Mouse (Mus musculus) MEL (cell line): ENCODE measurements around the gene Pdk2. TPM values are rescaled to one million over a fixed set of nuclear protein-coding genes. Genes with fewer than 3 reads are reported as not detected.

Source experiments
- DNase-seq: peaks from one replicate; pipeline ENCODE4 v3.0.0; 2011; ENCODE audit warnings: low read depth, low spot score
- H3K27ac ChIP-seq: 2 replicates; pipeline ENCODE4 v1.5.1; 2012; ENCODE audit warnings: low read depth, mild to moderate bottlenecking, control low read depth, low read length, moderate library complexity; ENCODE audit not compliant: control insufficient read depth
- H3K27me3 ChIP-seq, 2 experiments: fragments of 150-350 bp in 1 of 2; sonication (generic) in 1 of 2; 2 replicates each; pipeline ENCODE4 v1.6.1; 2012; ENCODE audit warnings: low read length in 2 of 2, mild to moderate bottlenecking in 2 of 2, improper control_type of control experiment in 1 of 2, moderate library complexity in 1 of 2; ENCODE audit not compliant: insufficient read depth in 2 of 2, control insufficient read depth in 1 of 2
- H3K36me3 ChIP-seq, 2 experiments: 2 replicates each; pipeline ENCODE4 v1.6.1; 2012 to 2014; ENCODE audit warnings: low read length in 2 of 2, improper control_type of control experiment in 1 of 2, inconsistent platforms in 1 of 2, mild to moderate bottlenecking in 1 of 2; ENCODE audit not compliant: insufficient read depth in 2 of 2, control insufficient read depth in 1 of 2
- H3K4me1 ChIP-seq, 2 experiments: fragments of 150-350 bp in 1 of 2; sonication (generic) in 1 of 2; 2 replicates each; pipeline ENCODE4 v1.6.1; 2012; ENCODE audit warnings: low read length in 2 of 2, improper control_type of control experiment in 1 of 2, mild to moderate bottlenecking in 1 of 2; ENCODE audit not compliant: insufficient read depth in 2 of 2, control insufficient read depth in 1 of 2
- H3K4me3 ChIP-seq, 2 experiments: fragments of 150-350 bp in 1 of 2; sonication (generic) in 1 of 2; 2 replicates each; pipeline ENCODE4 v1.5.1; 2012; ENCODE audit warnings: low read depth in 2 of 2, low read length in 2 of 2, mild to moderate bottlenecking in 2 of 2, moderate library complexity in 2 of 2, control low read depth in 1 of 2, improper control_type of control experiment in 1 of 2; ENCODE audit not compliant: control insufficient read depth in 1 of 2, insufficient read depth in 1 of 2
- H3K79me2 ChIP-seq: 2 replicates; pipeline ENCODE4 v1.6.1; 2012; ENCODE audit warnings: mild to moderate bottlenecking, low read length, moderate library complexity; ENCODE audit not compliant: control insufficient read depth, poor library complexity, insufficient read depth
- H3K9ac ChIP-seq: 2 replicates; pipeline ENCODE4 v1.6.1; 2012; ENCODE audit warnings: low read depth, mild to moderate bottlenecking, control low read depth, low read length, moderate library complexity; ENCODE audit not compliant: control insufficient read depth, poor library complexity, severe bottlenecking
- H3K9me3 ChIP-seq: fragments of 150-350 bp; sonication (generic); replicated peaks from 2 replicates; pipeline ENCODE4 v1.6.1; 2012; ENCODE audit warnings: mild to moderate bottlenecking, low read length, improper control_type of control experiment, moderate library complexity; ENCODE audit not compliant: insufficient read depth
- BHLHE40 ChIP-seq: IDR thresholded peaks from 2 replicates; pipeline ENCODE4 v1.6.1; 2012; ENCODE audit warnings: low read depth, mild to moderate bottlenecking, inconsistent platforms, low read length, improper control_type of control experiment, borderline replicate concordance
- CHD1 ChIP-seq: IDR thresholded peaks from 2 replicates; pipeline ENCODE4 v1.6.1; 2012; ENCODE audit warnings: low read depth, mild to moderate bottlenecking, inconsistent platforms, low read length, improper control_type of control experiment
- CHD2 ChIP-seq: IDR thresholded peaks from 2 replicates; pipeline ENCODE4 v1.6.1; 2011; ENCODE audit warnings: low read length, improper control_type of control experiment
- CTCF ChIP-seq, 3 experiments: IDR thresholded peaks in 2 of 3; conservative IDR thresholded peaks in 1 of 3; 2 replicates each; pipeline ENCODE4 v1.5.1; 2011 to 2012; ENCODE audit warnings: low read length in 3 of 3, low read depth in 2 of 3, mild to moderate bottlenecking in 2 of 3, improper control_type of control experiment in 1 of 3, inconsistent platforms in 1 of 3, mixed read lengths in 1 of 3, moderate library complexity in 1 of 3; ENCODE audit not compliant: control insufficient read depth in 1 of 3, insufficient read depth in 1 of 3, poor library complexity in 1 of 3, severe bottlenecking in 1 of 3
- ELF1 ChIP-seq: IDR thresholded peaks from 2 replicates; pipeline ENCODE4 v1.6.1; 2014; ENCODE audit warnings: low read depth, mild to moderate bottlenecking, inconsistent platforms, low read length, improper control_type of control experiment, moderate library complexity
- EP300 ChIP-seq, 2 experiments: IDR thresholded peaks; 2 replicates each; pipeline ENCODE4 v1.6.1; 2011; ENCODE audit warnings: improper control_type of control experiment in 2 of 2, low read length in 2 of 2, low read depth in 1 of 2, mild to moderate bottlenecking in 1 of 2
- ETS1 ChIP-seq: IDR thresholded peaks from 2 replicates; pipeline ENCODE4 v1.6.1; 2012; ENCODE audit warnings: low read depth, mild to moderate bottlenecking, inconsistent platforms, low read length, improper control_type of control experiment, moderate library complexity
- GATA1 ChIP-seq: IDR thresholded peaks from 2 replicates; pipeline ENCODE4 v1.6.1; 2011; ENCODE audit warnings: low read depth, low read length, improper control_type of control experiment
- HCFC1 ChIP-seq: IDR thresholded peaks from 2 replicates; pipeline ENCODE4 v1.6.1; 2012; ENCODE audit warnings: low read depth, mild to moderate bottlenecking, inconsistent platforms, low read length, improper control_type of control experiment, moderate library complexity
- JUND ChIP-seq: IDR thresholded peaks from 2 replicates; pipeline ENCODE4 v1.6.1; 2011; ENCODE audit warnings: low read depth, mild to moderate bottlenecking, improper control_type of control experiment, low read length
- KAT2A ChIP-seq: conservative IDR thresholded peaks from 2 replicates; pipeline ENCODE4 v1.6.1; 2012; ENCODE audit warnings: low read depth, low read length, improper control_type of control experiment, inconsistent platforms
- MAFK ChIP-seq: IDR thresholded peaks from 2 replicates; pipeline ENCODE4 v1.6.1; 2011; ENCODE audit warnings: low read depth, mild to moderate bottlenecking, low read length, improper control_type of control experiment, borderline replicate concordance
- MAX ChIP-seq: IDR thresholded peaks from 2 replicates; pipeline ENCODE4 v1.6.1; 2011; ENCODE audit warnings: low read length, improper control_type of control experiment
- MAZ ChIP-seq: IDR thresholded peaks from 2 replicates; pipeline ENCODE4 v1.6.1; 2012; ENCODE audit warnings: low read depth, mild to moderate bottlenecking, inconsistent platforms, low read length, improper control_type of control experiment
- MXI1 ChIP-seq: IDR thresholded peaks from 2 replicates; pipeline ENCODE4 v1.6.1; 2011; ENCODE audit warnings: mild to moderate bottlenecking, low read depth, low read length, improper control_type of control experiment
- MYB ChIP-seq: IDR thresholded peaks from 2 replicates; pipeline ENCODE4 v1.6.1; 2011; ENCODE audit warnings: mild to moderate bottlenecking, low read depth, low read length, improper control_type of control experiment
- MYC ChIP-seq: IDR thresholded peaks from 2 replicates; pipeline ENCODE4 v1.6.1; 2011; ENCODE audit warnings: low read depth, mild to moderate bottlenecking, low read length, improper control_type of control experiment, moderate library complexity
- NELFE ChIP-seq: IDR thresholded peaks from 2 replicates; pipeline ENCODE4 v1.6.1; 2011; ENCODE audit warnings: low read depth, low read length, improper control_type of control experiment
- NRF1 ChIP-seq: IDR thresholded peaks from 2 replicates; pipeline ENCODE4 v1.6.1; 2014; ENCODE audit warnings: low read depth, mild to moderate bottlenecking, inconsistent platforms, low read length, improper control_type of control experiment, moderate library complexity; ENCODE audit not compliant: poor library complexity, insufficient read depth, severe bottlenecking
- POLR2A ChIP-seq, 2 experiments: IDR thresholded peaks; 2 replicates each; pipeline ENCODE4 v1.6.1; 2011 to 2012; ENCODE audit warnings: low read length in 2 of 2, mild to moderate bottlenecking in 2 of 2, control low read depth in 1 of 2, improper control_type of control experiment in 1 of 2, low read depth in 1 of 2, moderate library complexity in 1 of 2; ENCODE audit not compliant: control insufficient read depth in 1 of 2, insufficient read depth in 1 of 2, poor library complexity in 1 of 2
- POLR2AphosphoS2 ChIP-seq: IDR thresholded peaks from 2 replicates; pipeline ENCODE4 v1.6.1; 2011; ENCODE audit warnings: low read length, improper control_type of control experiment
- RCOR1 ChIP-seq: IDR thresholded peaks from 2 replicates; pipeline ENCODE4 v1.6.1; 2012; ENCODE audit warnings: low read depth, mild to moderate bottlenecking, inconsistent platforms, low read length, improper control_type of control experiment
- SIN3A ChIP-seq: IDR thresholded peaks from 2 replicates; pipeline ENCODE4 v1.6.1; 2012; ENCODE audit warnings: low read length, improper control_type of control experiment, inconsistent platforms
- SMC3 ChIP-seq: IDR thresholded peaks from 2 replicates; pipeline ENCODE4 v1.6.1; 2011; ENCODE audit warnings: low read depth, low read length, improper control_type of control experiment
- TBP ChIP-seq: IDR thresholded peaks from 2 replicates; pipeline ENCODE4 v1.8.0; 2011; ENCODE audit warnings: low read depth, low read length, improper control_type of control experiment
- TCF12 ChIP-seq: IDR thresholded peaks from 2 replicates; pipeline ENCODE4 v1.6.1; 2014; ENCODE audit warnings: low read depth, mild to moderate bottlenecking, inconsistent platforms, low read length, improper control_type of control experiment, moderate library complexity
- UBTF ChIP-seq: IDR thresholded peaks from 2 replicates; pipeline ENCODE4 v1.6.1; 2012; ENCODE audit warnings: low read depth, mild to moderate bottlenecking, inconsistent platforms, low read length, improper control_type of control experiment, moderate library complexity, borderline replicate concordance; ENCODE audit not compliant: insufficient read depth
- ZC3H11A ChIP-seq: IDR thresholded peaks from 2 replicates; pipeline ENCODE4 v1.6.1; 2012; ENCODE audit warnings: low read depth, mild to moderate bottlenecking, inconsistent platforms, low read length, improper control_type of control experiment
- polyA plus RNA-seq, 2 experiments: library from polyadenylated mRNA; stranded (reverse) in 1 of 2; unstranded in 1 of 2; fragments of >175 nt in 1 of 2; fragments of >200 nt in 1 of 2; gene quantifications; 2 replicates each; pipeline versions ENCODE4 v1.2.1 to v1.2.4; 2012; ENCODE audit warnings: low replicate concordance in 2 of 2, low read depth in 1 of 2; ENCODE audit not compliant: insufficient read length in 2 of 2, insufficient read depth in 1 of 2, missing spikeins in 1 of 2
- total RNA-seq: library from RNA; depleted of rRNA; stranded (reverse); fragments of 300-350 nt; gene quantifications from 2 replicates; pipeline ENCODE4 v1.2.3, GENCODE M21; 2012

Pdk2 gene
- total and polyA plus RNA-seq, 3 experiments: 0.81 to 8.0 TPM; not detected in 1

- TF ChIP-seq UBTF (no peak), HCFC1 (no peak), MYB (no peak), MYC (no peak), ZC3H11A (peak; percentile 48; the same call in 1 of the 2 replicates), NELFE (no peak), KAT2A (no peak), RCOR1 (peak; percentile 22; the same call in 1 of the 2 replicates), NRF1 (no peak), SMC3 (peak; percentile 73)
These were observed 40.1 kb downstream of the Pdk2 start (continued) for GRCm38 (mm10) chr11:95001058-95001457.

- Histone ChIP-seq H3K4me3 (no peak overlapping the region), H3K9me3 (no peaks in the 10 kb centered on the region), H3K27me3 (no peaks in the 10 kb centered on the region), H3K79me2 (peaks cover 44% of the 10 kb centered on the region), H3K36me3 (peaks cover 10 to 68% of the 10 kb centered on the region in 2 experiments), H3K27ac (peak overlapping the region; percentile 63), H3K4me1 (peaks cover 36 to 73% of the 10 kb centered on the region in 2 experiments), H3K9ac (peak overlapping the region; percentile 25)
- DNase-seq: peak; percentile 87
- TF ChIP-seq POLR2AphosphoS2 (peak; percentile 57; the same call in 1 of the 2 replicates), JUND (no peak), MAFK (no peak), EP300 (IDR thresholded peaks at IDR 0.05; ENCODE audit: low read depth in 1 of 2, low read length in 2 of 2) (peak; percentile 62 to 79), CHD1 (no peak), ETS1 (peak; percentile 62; the same call in 1 of the 2 replicates), RCOR1 (no peak; the same call in 1 of the 2 replicates), SMC3 (no peak), NELFE (peak; percentile 44), MXI1 (0 out of 2 replicates have a peak, but pooled peaks have one; percentile 27), GATA1 (peak; percentile 78), TCF12 (peak; percentile 68), MYC (0 out of 2 replicates have a peak, but pooled peaks have one; percentile 39), CHD2 (peak; percentile 24), BHLHE40 (peak; percentile 31; the same call in 1 of the 2 replicates), ELF1 (0 out of 2 replicates have a peak, but pooled peaks have one; percentile 48), CTCF (IDR thresholded peaks at IDR 0.05 in 2 of 3, conservative IDR thresholded peaks at IDR 0.05 in 1 of 3; ENCODE audit: control insufficient read depth in 1 of 3, insufficient read depth in 1 of 3, low read depth in 2 of 3, low read length in 3 of 3, poor library complexity in 1 of 3, severe bottlenecking in 1 of 3) (no peak), POLR2A (IDR thresholded peaks at IDR 0.05; ENCODE audit: control insufficient read depth in 1 of 2, insufficient read depth in 1 of 2, low read depth in 1 of 2, low read length in 2 of 2, poor library complexity in 1 of 2) (peak in 1 of 2 experiments; percentile 70; a peak in 2 of 4 replicates), MAZ (peak; percentile 95), HCFC1 (peak; percentile 54; the same call in 1 of the 2 replicates), MAX (0 out of 2 replicates have a peak, but pooled peaks have one; percentile 40), SIN3A (peak; percentile 75), TBP (0 out of 2 replicates have a peak, but pooled peaks have one; percentile 41)
These were observed 40.6 kb downstream of the Pdk2 start for GRCm38 (mm10) chr11:95000548-95000947.
